Mouse (Mus musculus): ENCODE data around the gene BC005537. TPM values are rescaled to one million over a fixed set of nuclear protein-coding genes. Genes with fewer than 3 reads are reported as not detected.

Gene BC005537
- polyA plus RNA-seq, 1 experiment from 2014 or later, result 35.3 TPM

DNA sequence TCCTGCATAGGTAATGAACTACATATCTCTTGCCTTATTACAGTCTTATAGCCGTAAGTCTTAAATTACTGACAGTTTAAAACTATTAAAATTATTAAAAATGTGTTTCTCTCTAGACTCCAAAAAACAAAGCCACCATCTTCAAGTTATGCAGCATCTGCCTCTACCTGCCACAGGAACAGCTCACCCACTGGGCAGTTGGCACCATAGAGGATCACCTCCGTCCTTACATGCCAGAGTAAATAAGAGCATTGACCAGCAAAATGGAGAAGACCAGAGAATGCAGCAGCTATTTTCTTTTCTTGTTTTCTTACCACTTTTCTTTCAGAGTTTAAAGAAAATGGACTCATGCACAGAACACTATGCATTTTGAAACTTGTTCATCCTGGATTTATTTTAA, 11.1 kb downstream of the BC005537 start:
- Histone ChIP-seq H3K9ac (ENCODE audit: low read depth, low read length) (no peak overlapping the region), H3K36me3 (ENCODE audit: control insufficient read depth, insufficient read depth, low read length) (peaks cover 67% of the 10 kb centered on the region), H3K4me2 (replicated peaks; ENCODE audit: low read depth, low read length) (no peak overlapping the region), H3K27me3 (ENCODE audit: control insufficient read depth, insufficient read depth, low read length) (no peaks in the 10 kb centered on the region), H3K4me3 (ENCODE audit: low read length) (no peak overlapping the region), H3K4me1 (ENCODE audit: control insufficient read depth, insufficient read depth, low read length) (no peaks in the 10 kb centered on the region), H3K9me3 (ENCODE audit: control insufficient read depth, low read length) (no peaks in the 10 kb centered on the region), H3K27ac (ENCODE audit: low read depth, low read length) (no peak overlapping the region)
- WGBS, result 97% methylated on average over 2 of the region's 2 CpGs
- no peak for ATAC-seq (ENCODE audit: low FRiP score, low TSS enrichment)

DNA sequence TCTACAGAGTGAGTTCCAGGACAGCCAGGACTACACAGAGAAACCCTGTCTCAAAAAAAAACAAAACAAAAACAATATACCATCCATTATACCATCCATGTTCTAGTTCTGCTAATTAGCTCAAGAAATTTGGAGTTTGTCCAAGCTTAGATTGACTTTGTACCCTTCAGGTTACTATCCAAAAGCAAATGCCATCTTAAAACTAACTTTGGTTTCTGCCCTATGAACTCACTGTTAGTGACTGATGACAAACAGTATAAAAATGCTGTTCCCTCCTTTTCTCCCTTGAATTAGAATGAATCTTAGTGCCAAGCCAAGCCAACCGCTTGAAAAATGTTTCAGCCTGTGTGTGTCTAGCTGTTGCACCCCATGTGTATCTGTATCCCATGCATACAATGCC, 13.2 kb downstream of the BC005537 start:
- peaks cover 47% of the 10 kb centered on the region for H3K36me3 ChIP-seq (ENCODE audit: control insufficient read depth, insufficient read depth, low read length)
- H3K9ac ChIP-seq (ENCODE audit: low read depth, low read length), result no peak overlapping the region
- no peak for ATAC-seq (ENCODE audit: low FRiP score, low TSS enrichment)
- H3K4me3 ChIP-seq (ENCODE audit: low read length), result no peak overlapping the region
- 90% methylated on average over 1 of the region's 1 CpGs for WGBS
- H3K4me1 ChIP-seq (ENCODE audit: control insufficient read depth, insufficient read depth, low read length), result no peaks in the 10 kb centered on the region
- H3K4me2 ChIP-seq (replicated peaks; ENCODE audit: low read depth, low read length), result no peak overlapping the region
- H3K9me3 ChIP-seq (ENCODE audit: control insufficient read depth, low read length), result no peaks in the 10 kb centered on the region
- H3K27me3 ChIP-seq (ENCODE audit: control insufficient read depth, insufficient read depth, low read length), result no peaks in the 10 kb centered on the region
- no peak overlapping the region for H3K27ac ChIP-seq (ENCODE audit: low read depth, low read length)

DNA sequence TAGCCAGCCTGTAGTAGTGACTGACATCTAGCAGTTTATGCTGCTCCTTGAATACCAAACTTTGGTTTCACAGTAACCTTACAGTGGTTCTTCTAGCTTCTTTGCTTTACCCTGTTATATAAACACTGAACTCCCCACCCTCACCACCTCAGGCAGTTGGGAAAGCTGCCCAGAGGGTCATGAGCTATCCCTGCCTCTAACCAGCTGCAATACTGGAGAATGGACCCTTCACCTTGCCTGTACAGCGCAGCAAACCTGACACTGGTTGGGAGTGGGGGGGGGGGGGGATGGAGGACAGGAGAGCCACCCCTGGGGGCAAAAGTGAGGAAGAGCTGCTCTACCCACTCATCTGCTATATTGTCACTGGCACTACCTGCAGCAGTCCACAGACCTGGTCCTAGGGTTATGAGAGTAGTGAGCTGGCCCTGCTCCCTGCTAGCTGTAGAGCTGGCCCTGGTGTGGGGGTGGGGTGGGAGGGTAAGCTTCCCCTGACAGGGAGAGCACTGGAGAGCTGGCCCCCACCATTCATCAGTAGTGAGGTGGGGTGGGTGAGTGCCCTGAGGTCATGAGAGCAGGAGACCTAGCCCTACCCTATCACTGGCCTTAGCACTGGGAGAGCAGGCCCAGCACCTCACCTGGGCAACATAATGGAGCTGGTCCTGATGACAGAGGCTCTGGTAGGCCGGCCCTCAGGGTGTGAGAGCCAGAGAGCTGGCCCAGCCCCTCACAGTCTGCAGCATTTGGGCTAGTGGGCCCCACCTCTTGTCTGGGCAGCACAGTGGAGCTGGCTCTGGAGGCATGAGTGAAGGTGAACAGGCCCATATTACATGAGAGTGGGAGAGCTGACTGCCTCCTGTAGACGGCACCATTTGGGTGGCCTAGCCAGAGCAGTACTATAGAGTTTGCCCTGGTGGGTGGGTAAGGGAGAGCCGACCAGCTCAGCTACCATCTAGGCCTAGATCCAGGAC, 15.0 kb downstream of the BC005537 start:
- peak; percentile 81 for ATAC-seq (ENCODE audit: low FRiP score, low TSS enrichment)
- Histone ChIP-seq H3K27ac (ENCODE audit: low read depth, low read length) (no peak overlapping the region), H3K27me3 (ENCODE audit: control insufficient read depth, insufficient read depth, low read length) (no peaks in the 10 kb centered on the region), H3K4me1 (ENCODE audit: control insufficient read depth, insufficient read depth, low read length) (no peaks in the 10 kb centered on the region), H3K9me3 (ENCODE audit: control insufficient read depth, low read length) (no peaks in the 10 kb centered on the region), H3K4me2 (replicated peaks; ENCODE audit: low read depth, low read length) (no peak overlapping the region), H3K4me3 (ENCODE audit: low read length) (no peak overlapping the region), H3K9ac (ENCODE audit: low read depth, low read length) (no peak overlapping the region), H3K36me3 (ENCODE audit: control insufficient read depth, insufficient read depth, low read length) (peaks cover 29% of the 10 kb centered on the region)
- WGBS, result 63% methylated on average over 4 of the region's 4 CpGs

DNA sequence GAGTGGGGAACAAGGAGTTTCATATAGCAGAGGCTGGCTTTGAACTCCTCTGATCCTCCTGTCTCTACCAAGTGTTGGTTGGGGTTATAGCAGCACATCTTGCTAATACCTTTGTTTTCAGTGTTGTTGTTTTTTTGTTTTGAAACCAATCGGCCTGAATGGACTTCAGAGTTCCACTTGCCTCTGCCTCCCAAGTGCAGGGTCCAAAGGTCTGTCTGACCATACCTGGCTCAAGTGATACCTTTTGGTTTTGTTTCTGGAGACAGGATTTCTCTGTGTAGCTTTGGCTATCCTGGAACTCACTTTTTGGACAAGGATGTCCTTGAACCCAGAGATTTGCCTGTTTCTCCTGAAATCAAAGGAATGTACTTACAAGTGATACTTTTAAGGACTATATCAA, 18.5 kb downstream of the BC005537 start:
- H3K4me3 ChIP-seq (ENCODE audit: low read length), result no peak overlapping the region
- H3K9ac ChIP-seq (ENCODE audit: low read depth, low read length), result no peak overlapping the region
- WGBS, result 88% methylated on average over 1 of the region's 1 CpGs
- no peaks in the 10 kb centered on the region for H3K9me3 ChIP-seq (ENCODE audit: control insufficient read depth, low read length)
- no peaks in the 10 kb centered on the region for H3K27me3 ChIP-seq (ENCODE audit: control insufficient read depth, insufficient read depth, low read length)
- no peak overlapping the region for H3K4me2 ChIP-seq (replicated peaks; ENCODE audit: low read depth, low read length)
- peaks cover 3% of the 10 kb centered on the region; the same call in 1 of the 2 replicates for H3K36me3 ChIP-seq (ENCODE audit: control insufficient read depth, insufficient read depth, low read length)
- H3K4me1 ChIP-seq (ENCODE audit: control insufficient read depth, insufficient read depth, low read length), result no peaks in the 10 kb centered on the region
- ATAC-seq (ENCODE audit: low FRiP score, low TSS enrichment), result no peak
- H3K27ac ChIP-seq (ENCODE audit: low read depth, low read length), result no peak overlapping the region

DNA sequence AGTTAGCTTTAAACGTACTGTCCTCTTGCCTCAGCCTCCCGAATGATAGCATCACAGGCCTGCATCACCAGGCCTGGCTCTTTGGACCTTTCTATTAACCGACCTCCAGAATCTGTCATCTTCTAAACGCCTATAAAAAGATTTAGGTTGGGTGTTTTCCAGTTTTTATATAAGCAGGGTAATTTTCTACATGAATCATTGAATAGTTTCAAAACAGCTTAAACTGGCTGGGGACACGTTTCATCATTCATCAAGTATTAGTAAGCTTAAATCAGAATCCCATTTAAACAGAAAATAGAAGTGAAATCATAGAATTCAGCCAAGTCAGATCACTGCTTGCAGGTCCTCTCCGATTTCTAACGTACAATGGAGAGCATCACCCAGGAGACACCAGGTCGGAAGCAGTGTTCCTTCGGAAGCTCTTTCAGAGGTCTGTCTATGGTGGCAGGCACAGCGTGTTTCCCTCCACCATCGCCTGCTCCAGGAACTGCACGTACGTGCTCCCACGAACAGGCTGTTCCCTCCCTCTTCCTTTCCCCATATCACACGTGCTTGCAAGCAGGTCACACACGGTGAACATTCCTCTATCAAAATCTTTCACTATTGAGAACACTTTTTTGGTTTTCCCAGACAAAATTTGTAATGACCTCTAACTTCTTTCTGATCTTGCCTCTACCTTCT, 21.3 kb downstream of the BC005537 start:
- no peaks in the 10 kb centered on the region for H3K27me3 ChIP-seq (ENCODE audit: control insufficient read depth, insufficient read depth, low read length)
- no peaks in the 10 kb centered on the region for H3K36me3 ChIP-seq (ENCODE audit: control insufficient read depth, insufficient read depth, low read length)
- no peak overlapping the region for H3K4me2 ChIP-seq (replicated peaks; ENCODE audit: low read depth, low read length)
- 85% methylated on average over 16 of the region's 16 CpGs for WGBS
- no peak overlapping the region for H3K9ac ChIP-seq (ENCODE audit: low read depth, low read length)
- no peaks in the 10 kb centered on the region for H3K4me1 ChIP-seq (ENCODE audit: control insufficient read depth, insufficient read depth, low read length)
- H3K9me3 ChIP-seq (ENCODE audit: control insufficient read depth, low read length), result no peaks in the 10 kb centered on the region
- H3K27ac ChIP-seq (ENCODE audit: low read depth, low read length), result no peak overlapping the region
- ATAC-seq (ENCODE audit: low FRiP score, low TSS enrichment), result no peak
- H3K4me3 ChIP-seq (ENCODE audit: low read length), result no peak overlapping the region

DNA sequence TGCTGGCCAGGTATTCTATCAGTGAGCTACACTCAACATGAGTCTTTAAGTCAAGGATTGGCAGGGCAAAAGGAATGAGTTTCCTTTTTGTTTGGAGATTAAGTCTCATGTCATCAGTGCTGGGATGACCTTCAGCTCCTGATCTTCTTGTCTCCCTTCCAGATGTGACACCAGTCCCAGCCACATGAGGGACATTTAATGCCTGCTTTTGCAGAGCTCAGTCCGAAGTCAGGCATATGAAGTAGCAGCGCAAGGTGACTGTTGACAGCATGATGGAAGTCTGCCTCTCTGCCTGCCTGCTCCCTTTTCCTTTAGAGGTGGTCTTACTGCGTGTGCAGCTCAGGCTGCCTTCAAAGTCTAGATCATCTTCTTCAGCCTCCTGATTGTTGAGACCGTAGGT, 23.2 kb downstream of the BC005537 start:
- WGBS, result 91% methylated on average over 4 of the region's 4 CpGs
- H3K4me2 ChIP-seq (replicated peaks; ENCODE audit: low read depth, low read length), result no peak overlapping the region
- ATAC-seq (ENCODE audit: low FRiP score, low TSS enrichment), result no peak

DNA sequence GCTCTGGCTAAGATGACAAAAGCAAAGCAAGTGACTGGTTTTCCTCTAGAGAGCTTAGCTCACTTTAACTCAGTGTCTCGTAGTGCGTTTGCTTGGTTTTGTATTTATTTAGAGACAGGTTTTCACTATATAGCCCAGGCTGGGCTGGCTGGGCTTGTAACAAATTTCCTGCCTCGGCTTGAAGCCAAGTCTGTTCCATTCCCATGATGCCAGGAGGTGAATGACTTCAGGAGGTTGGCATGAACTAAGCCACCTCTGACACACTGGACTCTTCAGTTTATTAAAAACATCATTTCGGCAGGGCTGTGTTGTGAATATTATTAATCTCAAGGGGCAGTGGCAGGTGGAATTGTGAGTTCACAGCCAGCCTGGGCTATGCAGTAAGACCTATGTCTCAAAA, 24.1 kb downstream of the BC005537 start:
- Histone ChIP-seq H3K4me2 (replicated peaks; ENCODE audit: low read depth, low read length) (no peak overlapping the region), H3K9ac (ENCODE audit: low read depth, low read length) (no peak overlapping the region), H3K9me3 (ENCODE audit: control insufficient read depth, low read length) (no peaks in the 10 kb centered on the region), H3K36me3 (ENCODE audit: control insufficient read depth, insufficient read depth, low read length) (no peaks in the 10 kb centered on the region), H3K4me3 (ENCODE audit: low read length) (no peak overlapping the region), H3K27ac (ENCODE audit: low read depth, low read length) (no peak overlapping the region), H3K4me1 (ENCODE audit: control insufficient read depth, insufficient read depth, low read length) (no peaks in the 10 kb centered on the region), H3K27me3 (ENCODE audit: control insufficient read depth, insufficient read depth, low read length) (no peaks in the 10 kb centered on the region)
- ATAC-seq (ENCODE audit: low FRiP score, low TSS enrichment), result no peak
- 87% methylated on average over 4 of the region's 4 CpGs for WGBS

More for the DNA sequence above, 23.2 kb downstream of the BC005537 start:
- Histone ChIP-seq H3K36me3 (ENCODE audit: control insufficient read depth, insufficient read depth, low read length) (no peaks in the 10 kb centered on the region), H3K27me3 (ENCODE audit: control insufficient read depth, insufficient read depth, low read length) (no peaks in the 10 kb centered on the region), H3K4me1 (ENCODE audit: control insufficient read depth, insufficient read depth, low read length) (no peaks in the 10 kb centered on the region), H3K4me3 (ENCODE audit: low read length) (no peak overlapping the region), H3K27ac (ENCODE audit: low read depth, low read length) (no peak overlapping the region), H3K9ac (ENCODE audit: low read depth, low read length) (no peak overlapping the region), H3K9me3 (ENCODE audit: control insufficient read depth, low read length) (no peaks in the 10 kb centered on the region)

DNA sequence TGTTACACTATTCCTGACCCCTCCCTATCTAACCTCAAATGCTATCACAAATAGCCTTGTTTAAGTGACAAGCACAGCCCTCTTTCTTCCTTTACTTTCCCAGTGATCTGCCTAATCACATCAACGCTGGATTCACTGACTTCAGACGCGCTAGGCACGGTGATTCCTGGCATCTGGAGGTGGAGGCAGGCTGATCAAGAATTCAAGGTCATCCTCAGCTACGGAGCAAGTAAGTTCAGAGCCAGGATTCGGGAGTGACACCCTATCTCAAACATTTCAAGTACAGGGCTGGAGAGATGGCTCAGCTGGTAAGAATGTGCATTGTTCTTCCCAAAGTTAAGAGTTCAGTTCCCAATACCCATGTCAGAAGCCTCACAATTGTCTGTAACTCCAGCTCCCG, 24.7 kb downstream of the BC005537 start:
- 80% methylated on average over 7 of the region's 7 CpGs for WGBS
- Histone ChIP-seq H3K4me2 (replicated peaks; ENCODE audit: low read depth, low read length) (no peak overlapping the region), H3K9me3 (ENCODE audit: control insufficient read depth, low read length) (no peaks in the 10 kb centered on the region), H3K4me3 (ENCODE audit: low read length) (no peak overlapping the region), H3K27me3 (ENCODE audit: control insufficient read depth, insufficient read depth, low read length) (no peaks in the 10 kb centered on the region), H3K9ac (ENCODE audit: low read depth, low read length) (no peak overlapping the region), H3K27ac (ENCODE audit: low read depth, low read length) (no peak overlapping the region), H3K4me1 (ENCODE audit: control insufficient read depth, insufficient read depth, low read length) (no peaks in the 10 kb centered on the region), H3K36me3 (ENCODE audit: control insufficient read depth, insufficient read depth, low read length) (no peaks in the 10 kb centered on the region)
- ATAC-seq (ENCODE audit: low FRiP score, low TSS enrichment), result no peak
